Mouse (Mus musculus): ENCODE data around the gene Sorcs2.
A peak's percentile ranks its signal among the peaks of the same experiment; 100 is the strongest.

The Sorcs2 gene

DNA sequence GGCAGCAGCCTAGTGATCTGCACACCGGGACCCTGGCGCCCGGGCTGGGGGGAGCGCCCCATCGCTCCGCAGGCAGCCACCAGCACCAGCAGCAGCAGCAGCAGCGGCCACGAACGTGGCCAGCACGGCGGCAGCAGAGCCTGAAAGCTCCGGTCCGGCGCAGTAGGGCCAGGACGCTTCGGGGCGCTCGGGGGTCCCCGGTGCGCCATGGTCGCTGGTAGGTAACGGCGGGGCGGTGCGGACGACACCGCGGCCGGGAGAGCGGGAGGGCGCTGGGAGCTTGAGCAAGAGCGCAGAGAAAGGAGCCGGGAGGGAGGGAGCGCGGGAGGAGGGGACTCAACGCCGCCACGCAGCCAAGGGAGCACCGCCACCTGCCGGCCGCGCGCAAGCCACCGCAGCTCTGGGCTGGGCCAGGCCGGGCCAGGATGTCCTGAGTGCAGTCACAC lies at the start of gene Sorcs2:
TSS of gene Sorcs2 (minus strand) at position 303 of the 446 bp plus-strand sequence.
- peak; percentile 51 to 78 for DNase-seq (ENCODE audit: low spot score in 2 of 2)

DNA sequence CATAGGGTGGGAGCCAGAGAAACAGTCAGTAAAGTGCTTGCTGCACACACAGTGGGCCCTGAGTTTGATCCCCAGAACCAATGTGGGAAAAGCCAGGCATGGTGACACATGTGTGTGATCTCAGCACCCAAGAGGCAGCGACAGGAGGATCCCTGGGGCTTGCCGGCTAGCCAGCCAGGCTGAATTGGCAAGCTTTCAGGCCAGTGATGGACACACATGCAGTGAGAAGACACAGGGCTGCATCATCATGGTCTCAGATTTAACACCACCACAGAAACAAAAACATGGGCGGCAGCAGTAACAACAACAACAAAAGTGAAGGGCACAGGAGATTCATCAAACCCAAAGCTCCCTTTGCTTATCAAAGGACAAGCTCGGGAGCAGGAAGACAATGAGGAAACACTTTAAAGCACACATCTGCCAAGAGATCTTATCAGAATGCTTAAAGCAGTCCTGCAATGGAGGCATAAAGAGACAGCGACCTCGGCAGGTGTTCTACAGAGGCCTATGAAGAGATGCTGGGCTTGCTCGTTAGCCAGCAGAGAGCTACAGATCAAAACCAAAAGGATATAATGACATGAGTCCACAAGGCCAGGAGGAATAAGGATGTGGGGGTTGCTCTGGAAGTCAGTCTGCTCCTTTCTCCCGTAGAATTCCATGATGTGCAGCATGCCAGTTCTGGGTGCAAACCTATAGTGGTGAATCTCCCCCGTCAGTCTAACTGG lies 48.4 kb upstream of the Sorcs2 start:
- DNase-seq (ENCODE audit: low spot score in 2 of 2): no peak

DNA sequence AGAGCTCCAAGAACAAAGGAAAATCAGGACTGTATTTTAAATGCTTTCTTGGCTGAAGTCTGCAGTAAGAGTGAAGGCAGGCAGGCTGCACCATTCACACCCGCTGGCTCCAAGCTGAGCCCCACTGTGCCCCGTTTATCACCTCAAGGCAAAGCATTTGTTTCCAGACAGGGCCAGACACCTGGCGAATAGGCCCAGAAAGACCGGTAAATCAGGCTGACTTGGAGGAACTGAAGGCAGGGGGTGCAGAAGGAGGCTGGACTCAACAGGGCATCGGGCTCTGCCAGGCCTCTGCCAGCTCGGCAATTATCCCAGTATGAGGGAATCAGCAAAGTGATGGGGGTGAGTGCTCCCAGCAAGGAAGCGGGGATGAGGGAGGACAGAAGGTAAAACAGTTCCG lies 47.1 kb upstream of the Sorcs2 start:
- DNase-seq (ENCODE audit: low spot score in 2 of 2): no peak

DNA sequence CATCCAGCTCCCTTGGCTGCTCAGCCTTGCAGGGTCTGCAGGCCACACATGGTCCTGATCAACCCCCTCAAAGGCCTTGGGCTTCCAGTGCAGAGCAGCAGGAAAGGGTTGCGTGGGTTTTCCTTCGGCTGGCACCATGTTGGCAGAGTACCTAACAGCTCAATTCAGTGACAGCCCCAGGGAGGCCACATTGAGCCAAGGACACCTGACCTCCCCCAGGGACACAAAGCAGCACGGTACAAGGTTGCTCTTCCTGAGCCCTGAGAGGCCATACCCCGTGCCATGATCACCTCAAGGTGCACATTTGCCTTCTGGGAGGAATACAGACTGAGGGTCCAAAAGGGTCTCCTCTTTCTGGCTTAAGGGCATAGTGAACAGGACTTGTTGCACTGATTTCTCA lies 46.7 kb upstream of the Sorcs2 start:
- DNase-seq (ENCODE audit: low spot score in 2 of 2): no peak

DNA sequence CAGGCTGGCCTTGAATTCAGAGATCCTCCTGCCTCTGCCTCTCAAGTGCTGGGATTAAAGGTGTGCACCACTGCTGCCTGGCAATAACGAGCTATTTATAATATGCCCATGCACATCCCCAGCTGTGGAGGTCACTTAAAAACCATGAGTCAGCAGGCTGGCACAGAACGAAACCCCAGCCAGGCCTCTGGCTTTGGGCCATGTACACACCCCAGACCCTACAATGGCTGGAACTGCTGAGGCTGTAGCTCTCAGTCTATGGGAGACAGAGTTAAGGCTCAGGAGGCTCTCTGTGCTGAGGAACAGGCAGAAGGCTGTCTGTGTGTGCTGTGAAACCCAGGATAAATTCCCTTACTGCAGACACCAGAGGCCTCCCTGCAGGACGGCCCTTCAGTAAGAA lies 42.8 kb upstream of the Sorcs2 start:
- DNase-seq (ENCODE audit: low spot score in 2 of 2): no peak

DNA sequence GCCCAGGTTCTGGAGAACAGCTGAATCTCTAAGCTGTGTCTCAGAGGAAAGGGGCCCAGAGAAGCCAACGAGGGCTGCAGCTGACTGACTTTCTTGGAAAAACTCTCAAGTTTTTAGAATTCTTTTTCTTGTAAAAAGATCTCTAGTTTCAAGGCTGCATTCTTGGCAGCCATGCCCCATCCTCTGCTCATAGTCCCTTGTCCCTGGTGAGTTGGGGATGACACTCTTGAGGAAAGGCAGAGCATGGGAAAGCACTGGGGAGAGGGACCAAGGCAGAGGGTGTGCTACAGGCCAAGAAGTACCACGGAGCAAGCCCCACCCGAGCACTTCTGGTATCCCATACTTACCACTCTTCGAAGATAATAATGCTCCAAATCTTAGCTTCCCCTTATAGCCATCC lies 38.9 kb upstream of the Sorcs2 start:
- DNase-seq (ENCODE audit: low spot score in 2 of 2): no peak

DNA sequence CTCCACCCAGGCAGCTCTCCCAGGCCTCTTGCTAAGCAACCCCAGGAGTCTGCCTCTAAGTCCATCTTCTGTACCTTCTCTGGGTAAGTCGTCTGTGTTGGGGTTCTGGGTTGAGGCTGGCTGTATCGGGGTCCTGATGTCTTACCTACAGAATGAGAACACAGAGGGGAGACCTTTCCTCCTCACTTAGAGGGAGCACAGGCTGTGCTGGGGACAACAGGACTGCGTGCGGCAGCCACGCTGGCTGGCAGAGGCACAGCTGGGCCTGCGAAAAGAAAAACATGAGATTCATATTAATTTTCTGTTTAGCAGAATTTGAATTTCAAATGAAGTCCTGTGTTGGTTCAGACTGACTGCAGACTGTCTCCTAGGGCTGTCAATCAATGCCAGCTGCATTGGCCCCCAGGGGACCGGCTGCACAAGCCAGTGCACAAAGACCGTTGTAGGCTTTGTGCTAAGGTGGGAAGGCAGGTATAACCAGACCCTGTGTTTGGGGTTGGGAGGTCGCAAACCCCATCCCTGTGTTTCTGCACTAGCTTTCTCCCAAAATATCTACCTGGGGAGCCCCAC lies 36.5 kb upstream of the Sorcs2 start:
- DNase-seq (ENCODE audit: low spot score in 2 of 2): peak in 1 of 2 experiments; percentile 59

DNA sequence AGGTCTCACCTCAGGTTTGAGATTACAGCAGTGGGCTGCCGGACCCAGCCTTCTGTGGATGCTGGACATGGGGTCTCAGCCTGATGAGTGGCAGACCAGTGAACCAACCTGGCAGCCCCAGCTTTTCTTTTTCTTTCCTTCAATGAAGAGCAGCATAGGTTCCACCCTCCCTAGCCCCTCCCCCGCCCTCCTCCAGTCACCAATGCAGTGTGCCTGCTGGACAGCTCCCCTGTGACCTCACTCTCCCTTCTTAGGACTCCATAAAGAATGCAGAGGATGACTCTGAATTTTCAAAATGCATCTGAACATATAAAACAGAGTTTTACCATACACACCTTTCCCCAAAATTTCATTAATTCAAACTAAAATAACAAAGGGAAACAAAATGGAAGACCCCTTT lies 33.8 kb upstream of the Sorcs2 start:
- DNase-seq (ENCODE audit: low spot score in 2 of 2): no peak

DNA sequence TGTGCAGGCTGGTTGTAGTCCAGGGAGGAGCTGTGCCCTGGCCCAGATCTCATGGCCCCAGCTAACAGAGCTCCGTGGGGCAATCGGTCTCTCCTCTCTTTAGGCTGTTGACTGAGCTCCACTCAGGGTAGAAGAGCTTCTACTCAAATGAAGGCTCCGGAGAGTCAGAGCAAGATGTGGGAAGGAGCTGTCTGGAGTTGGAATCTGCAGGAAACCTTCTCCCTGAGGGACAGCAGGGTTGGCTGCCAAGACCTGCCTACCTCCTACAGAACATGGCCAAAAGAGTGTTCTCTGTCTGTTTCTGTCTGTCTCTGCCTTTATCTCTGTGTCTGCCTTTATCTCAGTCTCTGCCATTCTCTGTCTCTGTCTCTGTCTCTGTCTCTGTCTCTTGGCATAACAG lies 31.6 kb upstream of the Sorcs2 start:
- no peak for DNase-seq (ENCODE audit: low spot score in 2 of 2)

DNA sequence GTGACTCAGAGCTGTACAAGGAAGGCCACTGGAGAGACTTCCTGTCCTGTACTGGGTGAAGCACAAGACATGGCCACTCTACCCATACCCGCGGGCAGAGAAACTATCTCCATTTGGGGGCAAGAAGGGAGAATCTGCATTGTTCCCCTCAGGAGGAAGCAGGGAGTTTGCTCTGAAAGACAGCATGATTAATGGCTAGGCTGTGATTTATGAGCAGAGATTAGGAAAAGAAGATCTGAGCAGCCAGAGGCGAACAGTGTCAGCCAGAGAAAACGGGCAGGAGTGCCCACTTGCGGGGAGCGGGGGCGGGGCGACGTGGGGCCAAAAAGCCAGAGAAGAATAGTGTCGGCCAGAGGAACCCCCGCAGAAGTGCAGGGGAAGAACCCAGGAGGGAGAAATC lies 29.9 kb upstream of the Sorcs2 start:
- no peak for DNase-seq (ENCODE audit: low spot score in 2 of 2)

DNA sequence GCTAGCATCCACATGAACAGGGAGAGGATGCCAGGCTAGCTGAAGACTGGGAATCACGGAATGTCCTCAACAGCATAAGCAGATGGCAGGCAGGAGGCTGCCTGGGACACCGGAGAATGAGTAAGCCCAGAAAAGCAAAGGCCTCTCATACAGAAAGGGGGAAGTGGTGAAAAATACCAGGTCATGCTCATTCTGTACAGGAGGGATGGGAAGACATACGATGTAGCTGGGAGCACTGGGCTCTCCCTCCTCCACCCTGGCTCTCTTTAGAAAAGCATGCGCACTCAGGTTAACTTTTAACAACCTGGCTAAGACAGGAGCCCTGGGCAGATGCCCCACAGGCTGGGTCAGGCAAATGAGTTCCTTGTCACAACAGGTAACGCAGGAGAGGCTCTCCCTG lies 28.5 kb upstream of the Sorcs2 start:
- DNase-seq (ENCODE audit: low spot score in 2 of 2): no peak

DNA sequence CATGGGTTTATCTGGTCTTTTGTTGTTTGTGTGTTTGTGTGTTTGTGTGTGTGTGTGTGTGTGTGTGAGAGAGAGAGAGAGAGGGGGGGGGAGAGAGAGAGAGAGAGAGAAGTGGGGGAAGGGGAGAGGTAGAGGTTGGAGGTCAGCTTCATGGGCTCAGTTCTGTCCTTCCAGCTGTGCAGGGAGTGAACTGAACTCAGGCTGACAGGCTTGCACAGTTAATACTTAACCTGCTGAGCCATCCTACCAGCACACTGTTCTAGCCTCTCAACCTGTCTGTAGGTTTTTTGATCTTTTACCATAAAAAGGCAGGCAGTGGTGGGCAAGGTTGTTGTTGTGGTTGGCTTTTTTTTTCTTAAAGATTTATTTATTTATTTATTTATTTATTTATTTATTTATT lies 26.7 kb upstream of the Sorcs2 start:
- DNase-seq (ENCODE audit: low spot score in 2 of 2): no peak

DNA sequence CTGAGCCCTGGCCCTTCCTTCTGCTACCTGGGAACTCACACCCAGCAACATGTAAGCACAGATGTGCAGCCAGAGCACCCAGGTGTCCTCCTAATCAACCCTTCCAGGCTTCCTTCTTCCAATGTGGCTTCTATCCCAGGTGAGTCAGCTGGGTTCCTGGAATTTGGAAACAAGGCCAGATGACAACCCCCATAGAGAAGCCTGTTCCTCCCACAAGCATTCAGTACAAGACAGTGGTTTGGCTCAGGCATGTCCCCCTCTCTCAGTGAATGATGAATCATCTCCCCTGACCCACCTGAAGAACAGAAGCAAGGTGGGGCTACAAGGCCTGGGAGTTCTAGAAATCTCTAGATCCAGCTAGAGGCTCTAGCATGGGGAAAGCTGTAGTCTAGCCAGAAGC lies 24.8 kb upstream of the Sorcs2 start:
- no peak for DNase-seq (ENCODE audit: low spot score in 2 of 2)

DNA sequence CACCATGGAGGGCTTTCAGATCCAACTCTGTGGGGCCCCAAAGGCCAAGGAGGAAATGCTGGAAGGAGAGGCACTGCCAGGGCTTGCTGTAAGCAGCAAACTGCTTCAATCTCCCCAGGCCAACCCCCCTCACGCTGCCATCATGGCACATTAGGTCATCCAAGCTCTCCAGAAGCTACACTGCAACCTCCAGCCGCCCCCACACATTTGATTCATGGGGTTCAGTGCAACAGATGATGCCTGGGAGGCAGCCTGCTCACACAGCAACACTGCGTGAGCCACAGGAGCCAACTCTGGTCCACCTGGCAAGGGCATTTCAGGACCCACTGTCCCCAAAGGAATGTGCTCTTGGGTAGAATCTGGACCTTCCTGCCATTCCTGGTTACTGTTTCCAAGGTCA lies 21.9 kb upstream of the Sorcs2 start:
- no peak for DNase-seq (ENCODE audit: low spot score in 2 of 2)

DNA sequence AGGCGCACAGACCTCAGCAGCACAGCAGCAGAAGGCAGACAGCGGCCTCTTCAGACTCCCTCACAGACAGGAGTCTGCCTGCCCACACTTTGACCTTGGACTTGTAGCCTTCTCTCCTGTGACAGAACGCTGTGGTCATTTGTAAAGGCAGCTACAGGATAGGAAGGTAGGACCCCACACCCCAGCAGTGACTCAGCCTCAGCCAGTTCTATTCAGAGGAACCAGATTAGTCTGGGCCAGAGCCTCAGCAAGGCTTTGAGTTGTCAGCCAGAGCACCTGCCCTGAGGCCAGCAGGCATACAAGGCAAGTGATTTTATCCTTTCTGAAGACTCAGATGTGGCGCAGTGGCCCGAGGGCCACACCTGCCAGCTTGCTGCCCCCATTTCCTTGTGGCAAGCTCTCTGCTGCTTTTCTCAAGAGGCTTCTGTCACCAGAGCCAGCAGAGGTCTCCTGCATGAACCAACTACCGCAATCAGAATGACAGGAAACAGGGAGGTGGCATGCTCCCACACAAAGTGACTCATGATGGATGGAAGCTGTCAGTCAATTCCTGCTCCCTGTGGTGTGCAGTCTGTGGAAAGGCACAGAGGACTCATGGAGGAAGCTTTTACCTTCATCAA lies 16.9 kb upstream of the Sorcs2 start:
- no peak for DNase-seq (ENCODE audit: low spot score in 2 of 2)

DNA sequence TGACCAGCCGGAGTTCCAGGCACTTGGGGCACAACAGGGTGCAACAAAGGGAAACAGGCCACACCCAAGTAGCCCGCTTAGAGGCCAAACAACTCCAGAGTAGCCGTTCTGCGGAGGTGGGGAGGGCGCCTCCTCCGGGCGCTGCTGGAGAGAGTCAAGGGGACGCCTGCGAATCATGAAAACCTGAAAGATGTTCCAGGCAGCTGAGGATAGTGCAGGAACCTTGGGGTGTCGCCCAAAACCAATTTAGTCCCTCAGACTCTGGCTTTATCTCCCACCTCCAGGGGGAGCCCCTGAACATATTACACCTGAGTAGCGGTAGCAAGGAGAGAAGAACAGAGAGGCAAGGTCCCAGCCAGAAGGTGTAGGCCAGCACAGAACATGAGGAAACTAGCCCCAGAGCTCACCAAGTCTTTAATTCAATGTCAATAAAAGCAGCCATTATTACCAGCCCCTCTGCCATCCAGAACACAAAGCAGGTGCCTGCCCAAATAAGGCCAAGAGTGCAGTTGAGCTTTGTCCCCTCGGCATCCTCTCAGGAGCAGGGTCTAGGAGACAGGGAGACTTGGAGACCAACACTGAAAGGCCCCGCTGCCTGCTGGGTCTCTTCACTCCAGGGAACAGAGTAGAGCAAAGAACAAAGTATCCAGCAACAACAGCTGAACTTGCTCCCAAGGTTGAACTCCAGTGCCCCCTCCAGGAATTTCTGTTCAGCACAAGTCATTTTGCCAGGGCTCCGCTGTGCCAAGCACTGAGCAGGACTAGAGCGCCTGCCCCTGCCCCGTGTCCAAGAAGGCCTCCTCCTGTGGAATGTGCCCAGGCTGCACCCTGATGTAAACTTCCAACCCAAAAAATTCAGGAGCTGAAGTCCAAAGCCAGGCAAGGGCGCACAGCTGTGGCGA lies 775 bp upstream of the Sorcs2 start:
- peak in 1 of 2 experiments; percentile 58 for DNase-seq (ENCODE audit: low spot score in 2 of 2)

DNA sequence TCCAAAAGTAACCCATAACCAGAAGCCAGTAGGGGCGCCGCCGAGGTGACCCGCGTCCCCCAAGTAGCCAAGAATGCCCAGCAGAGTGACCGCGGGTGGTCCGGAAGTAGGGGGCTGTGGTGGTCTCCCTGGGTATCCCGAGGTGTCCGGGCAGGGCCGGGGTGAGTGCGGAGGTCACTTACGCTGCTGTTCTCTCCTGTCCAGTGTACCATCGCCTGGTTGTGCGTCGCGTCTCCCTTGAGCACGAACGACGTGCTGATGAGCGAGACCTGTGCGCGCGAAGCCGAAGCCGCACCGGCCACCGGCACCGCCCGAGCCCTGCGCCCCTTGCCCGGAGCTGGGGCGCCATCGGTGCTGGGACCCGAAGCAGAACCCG lies 567 bp downstream of the Sorcs2 start:
- DNase-seq (ENCODE audit: low spot score in 2 of 2): peak in 1 of 2 experiments; percentile 31

DNA sequence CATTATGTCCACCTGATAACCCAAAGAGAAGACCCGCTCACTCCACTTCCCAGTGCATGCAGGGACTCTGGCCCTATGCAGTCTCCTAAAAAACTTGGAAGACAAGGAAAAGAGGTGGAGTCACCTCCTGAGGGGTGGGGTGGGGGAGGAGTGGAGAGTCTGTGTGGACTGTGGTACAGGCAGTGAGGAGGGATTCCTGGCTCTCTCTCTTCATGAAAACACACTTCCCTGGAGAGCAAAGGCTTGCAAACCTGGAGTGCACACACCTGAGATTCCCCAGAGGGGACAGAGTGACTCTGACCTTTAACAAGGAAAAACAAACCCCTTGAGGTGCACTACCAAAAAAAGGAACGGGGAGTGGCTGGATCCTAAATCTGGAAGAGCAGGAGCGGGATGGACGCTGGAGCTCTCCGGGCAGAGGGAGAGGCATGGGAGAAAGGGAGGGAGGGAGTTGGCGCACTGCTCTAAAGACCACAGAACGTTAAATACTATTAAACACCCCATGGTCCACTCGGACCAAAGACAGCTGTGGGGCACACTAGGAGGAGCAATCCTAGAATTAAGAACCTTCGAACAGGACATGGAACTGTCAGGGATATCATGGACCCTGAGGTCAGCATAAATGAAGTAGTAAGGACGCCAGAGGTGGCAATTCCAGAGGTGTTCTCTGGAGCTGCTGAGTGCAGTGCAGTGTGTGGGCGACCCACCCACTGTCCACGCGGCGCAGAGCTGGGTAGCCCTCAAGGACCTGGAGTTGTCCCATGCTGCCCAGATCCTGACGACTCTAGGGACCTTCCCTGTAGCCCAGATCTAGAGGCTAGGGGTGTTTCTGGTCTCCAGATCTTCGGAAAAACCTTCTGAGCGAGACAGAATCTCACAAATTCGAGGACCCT lies 1.2 kb downstream of the Sorcs2 start:
- DNase-seq (ENCODE audit: low spot score in 2 of 2): no peak

DNA sequence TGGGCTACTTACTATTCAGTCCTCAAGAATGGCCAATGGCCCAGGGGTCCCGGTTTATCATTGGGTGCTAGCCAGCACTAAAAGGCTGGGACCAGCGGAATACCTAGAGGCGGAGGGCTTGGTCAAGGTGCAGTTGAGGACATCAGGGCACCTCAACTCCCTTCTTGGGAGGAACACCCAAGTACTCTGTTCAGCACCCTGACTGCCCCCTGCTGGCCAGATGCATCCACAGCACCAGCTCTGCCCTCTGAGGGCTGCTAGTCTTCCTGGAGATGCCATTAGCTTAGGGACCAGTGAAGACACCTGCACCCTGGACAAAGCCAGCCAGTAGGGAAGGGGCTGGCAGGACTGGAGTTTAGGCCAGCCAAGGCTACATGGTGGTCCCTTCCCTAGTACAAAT lies 1.9 kb downstream of the Sorcs2 start:
- DNase-seq (ENCODE audit: low spot score in 2 of 2): peak; percentile 62 to 87

DNA sequence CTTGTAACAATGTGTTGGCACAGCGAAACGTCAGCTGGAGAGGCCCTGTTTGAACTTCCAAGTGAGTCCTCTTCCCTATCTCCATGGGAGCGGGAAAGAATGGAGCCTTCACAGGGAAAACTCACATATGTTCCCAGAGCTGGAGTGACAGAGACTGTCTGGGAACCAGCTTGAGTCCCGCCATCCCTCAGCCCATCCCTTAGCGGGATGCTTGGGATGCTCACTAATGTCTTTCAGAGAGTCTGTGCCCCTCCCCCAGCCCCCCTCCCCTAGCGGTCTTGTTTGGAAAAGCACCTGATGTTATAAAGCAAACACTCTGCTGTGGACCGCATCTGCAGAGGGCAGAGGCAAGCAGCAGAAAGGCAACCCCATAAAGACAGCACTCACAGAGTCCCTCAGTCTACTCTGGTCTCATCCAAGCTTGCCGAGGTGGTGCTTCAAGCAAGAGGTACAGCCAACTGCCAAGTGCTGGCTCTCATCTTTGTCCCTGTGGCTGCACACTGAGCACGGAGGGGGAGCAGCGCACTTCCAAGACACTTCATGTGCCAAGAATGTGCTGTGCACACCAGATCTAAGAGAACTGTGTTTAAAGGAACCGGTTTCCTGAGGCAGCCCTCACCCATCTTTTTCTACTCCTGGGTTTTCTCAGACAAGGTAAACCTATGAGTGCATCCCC lies 3.0 kb downstream of the Sorcs2 start:
- DNase-seq (ENCODE audit: low spot score in 2 of 2): no peak

DNA sequence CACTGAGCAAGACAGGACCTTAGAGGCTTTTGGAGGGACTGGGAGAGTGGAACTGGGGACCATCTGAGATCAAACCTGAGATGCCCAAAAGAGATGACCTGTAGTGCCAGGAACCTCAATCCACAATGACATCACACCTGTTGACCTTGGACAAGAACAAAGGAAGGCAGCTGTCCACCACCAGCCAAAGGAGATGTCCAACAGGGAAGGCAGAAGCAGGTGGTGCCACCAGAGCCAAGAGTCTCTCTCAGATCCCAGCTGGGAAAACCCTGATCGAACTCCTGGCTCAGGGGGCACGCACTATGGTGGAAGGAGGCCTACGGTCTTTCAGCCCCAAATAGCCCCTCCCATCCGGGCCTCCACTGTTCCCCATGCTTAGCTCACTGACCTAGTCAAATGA lies 6.2 kb downstream of the Sorcs2 start:
- no peak for DNase-seq (ENCODE audit: low spot score in 2 of 2)
